Mouse (Mus musculus) ovary, postnatal 14 days (tissue): ENCODE data around the gene Ahnak.

ENCODE experiments used
- DNase-seq: peaks from one replicate; pipeline ENCODE4 v3.0.0; 2022; ENCODE audit warnings: low spot score

Ahnak gene

DNA sequence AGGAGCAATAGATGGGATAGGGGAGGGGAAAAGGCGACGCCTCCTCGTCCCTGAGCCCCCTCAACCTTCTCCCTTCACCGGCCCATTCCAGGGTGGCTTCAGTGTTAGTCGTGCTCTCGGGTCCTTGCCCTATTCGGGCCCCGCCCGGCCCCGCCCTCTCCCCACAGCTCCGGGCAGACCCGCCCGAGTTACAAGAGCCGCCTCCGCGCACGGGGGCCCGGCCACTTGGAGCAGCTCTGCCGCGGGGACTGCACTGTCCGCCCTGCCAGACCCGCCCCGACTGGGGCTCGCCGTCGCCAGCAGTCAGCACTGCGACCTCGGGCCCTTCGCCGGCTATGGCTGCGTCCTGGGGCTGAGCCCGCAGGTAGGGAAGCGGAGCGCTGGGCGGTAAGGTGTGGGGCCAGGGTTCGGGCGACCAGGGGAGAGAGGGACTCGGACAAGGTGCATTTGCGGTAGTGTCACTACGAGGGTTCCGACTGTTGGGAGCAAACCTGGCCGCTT lies at the start of gene Ahnak:
Ahnak (plus strand) TSS at position 219 of the 501 bp plus-strand sequence.
- peak; percentile 67 for DNase-seq

DNA sequence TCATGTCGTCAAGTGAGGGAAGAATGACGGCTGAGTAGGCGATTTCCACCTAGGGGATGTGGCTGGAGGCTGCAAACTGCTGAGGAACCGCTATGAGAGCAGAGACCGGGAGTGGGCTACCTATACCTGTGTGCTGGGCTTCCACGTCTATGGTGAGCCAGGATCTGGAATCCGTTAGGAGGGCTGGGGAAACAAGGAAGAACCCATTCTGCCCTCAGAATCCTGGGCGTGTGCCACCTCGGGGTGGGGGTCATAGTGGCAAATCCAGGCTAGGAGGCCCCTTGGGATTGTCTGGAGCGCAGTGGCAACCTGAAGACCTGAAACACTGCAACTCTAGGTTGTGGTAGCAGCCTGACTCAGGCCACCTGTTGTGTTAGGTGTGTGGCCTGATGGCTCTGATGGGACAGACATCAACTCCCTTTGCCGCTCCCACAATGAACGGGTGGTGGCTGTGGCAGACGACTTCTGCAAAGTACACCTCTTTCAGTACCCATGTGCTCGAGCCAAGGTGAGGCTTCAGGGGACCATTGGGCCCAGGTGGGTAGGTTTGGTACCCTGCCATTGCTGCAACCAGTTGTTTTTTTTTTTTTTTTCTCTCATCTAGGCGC lies 48.5 kb upstream of the Ahnak start:
- no peak for DNase-seq

DNA sequence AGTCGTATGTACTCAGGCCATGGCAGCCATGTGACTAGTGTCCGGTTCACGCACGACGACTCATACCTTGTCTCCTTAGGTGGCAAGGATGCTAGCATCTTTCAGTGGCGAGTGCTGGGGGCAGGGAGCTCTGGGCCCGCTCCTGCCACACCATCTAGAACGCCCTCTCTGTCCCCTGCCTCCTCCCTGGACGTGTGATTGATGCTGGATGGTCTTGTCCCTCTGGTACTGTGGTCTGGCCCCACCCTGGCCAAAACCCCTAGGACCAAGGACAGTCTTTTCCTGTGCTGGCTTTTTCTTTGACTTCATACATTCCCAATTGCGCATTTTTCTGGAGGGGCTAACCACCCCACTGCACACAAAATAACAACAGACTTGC lies 48.0 kb upstream of the Ahnak start:
- no peak for DNase-seq

DNA sequence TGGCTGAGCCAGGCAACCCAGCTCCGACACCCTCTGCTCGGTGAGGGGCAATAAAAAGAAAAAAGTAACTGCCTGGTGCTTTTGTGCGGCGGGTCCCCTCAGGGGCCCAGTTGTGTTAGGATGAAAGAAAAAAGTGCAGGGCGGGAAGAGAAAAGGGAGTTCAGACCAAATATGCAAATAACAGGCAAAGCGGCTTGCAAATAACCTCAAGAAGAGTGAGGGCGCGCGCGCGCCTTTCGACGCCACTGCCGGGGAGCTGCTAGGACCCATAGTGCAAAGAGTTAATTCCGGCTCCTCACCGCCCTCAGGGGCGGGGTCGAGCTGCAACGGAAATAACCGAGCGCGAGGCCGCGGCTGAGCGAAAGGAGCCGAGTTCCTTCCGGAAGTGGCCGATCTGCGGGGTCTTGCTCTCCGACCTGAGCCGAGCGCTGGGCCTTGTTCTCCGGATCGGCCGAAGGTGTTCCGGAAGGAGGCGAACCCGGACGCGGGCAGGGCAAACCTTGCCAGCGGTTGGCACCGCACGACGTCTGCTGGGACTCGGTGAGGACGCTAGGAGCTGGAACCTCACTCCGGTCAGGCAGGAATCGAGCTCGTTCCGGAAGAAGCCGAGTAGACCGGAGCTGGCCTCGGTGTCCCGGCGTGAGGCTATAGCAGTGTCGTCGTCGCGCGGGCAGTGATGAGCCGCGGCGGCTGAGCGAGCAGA lies 47.4 kb upstream of the Ahnak start, which contains the start of gene Mta2:
Mta2 (plus strand) TSS at position 361 of the 703 bp plus-strand sequence.
- DNase-seq = peak; percentile 92

DNA sequence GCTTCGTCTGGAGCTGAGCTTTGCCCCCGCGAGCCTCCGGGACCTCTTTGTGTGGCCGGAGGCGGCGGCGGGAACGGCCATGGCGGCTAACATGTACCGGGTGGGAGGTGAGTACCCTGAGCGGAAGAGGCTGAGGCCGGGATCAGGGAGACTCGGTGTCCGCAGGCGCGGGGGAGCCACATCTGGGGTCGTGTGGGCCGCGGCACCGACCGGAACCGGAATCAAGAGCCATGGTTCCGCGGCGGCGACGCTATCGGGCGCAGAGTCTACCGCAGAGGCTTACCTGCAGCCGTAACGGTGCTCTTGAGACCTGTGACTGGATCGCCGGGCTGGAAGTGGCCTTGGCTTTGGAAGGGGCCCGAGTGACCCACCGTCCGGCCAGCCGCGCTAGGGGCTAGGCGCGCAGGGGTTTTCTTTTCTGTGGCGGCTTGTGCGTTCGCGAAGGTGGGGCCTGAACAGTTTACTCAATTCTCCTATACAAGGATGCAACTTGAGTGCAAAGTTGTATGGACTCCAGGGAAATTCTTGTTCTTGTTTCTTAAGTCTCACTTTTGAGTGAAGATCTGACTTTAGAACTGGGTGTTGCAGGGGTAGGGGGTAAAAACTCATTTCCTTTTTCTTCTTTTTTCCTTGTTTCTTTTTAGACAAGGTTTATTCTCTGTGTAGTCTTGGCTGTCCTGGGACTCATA lies 46.7 kb upstream of the Ahnak start:
- DNase-seq = peak; percentile 56

DNA sequence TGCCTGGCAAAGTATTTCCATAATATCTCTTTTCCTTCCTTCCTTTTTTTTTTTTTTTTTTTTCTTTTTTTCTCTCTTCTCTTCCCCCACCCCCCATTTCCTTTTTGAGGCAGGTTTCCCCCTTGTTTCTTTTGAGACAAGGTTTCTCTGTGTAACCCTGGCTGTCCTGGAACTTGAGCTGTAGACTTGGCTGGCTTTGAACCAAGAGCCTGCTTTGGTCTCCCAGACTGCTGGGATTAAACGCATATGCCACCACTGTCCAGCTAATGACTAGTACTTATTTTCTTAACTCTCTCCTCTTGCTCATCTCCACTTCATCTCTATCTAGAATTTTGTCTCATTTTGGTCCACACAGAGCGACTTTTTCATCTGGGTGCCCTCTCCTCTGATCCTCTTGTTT lies 46.0 kb upstream of the Ahnak start:
- no peak for DNase-seq

DNA sequence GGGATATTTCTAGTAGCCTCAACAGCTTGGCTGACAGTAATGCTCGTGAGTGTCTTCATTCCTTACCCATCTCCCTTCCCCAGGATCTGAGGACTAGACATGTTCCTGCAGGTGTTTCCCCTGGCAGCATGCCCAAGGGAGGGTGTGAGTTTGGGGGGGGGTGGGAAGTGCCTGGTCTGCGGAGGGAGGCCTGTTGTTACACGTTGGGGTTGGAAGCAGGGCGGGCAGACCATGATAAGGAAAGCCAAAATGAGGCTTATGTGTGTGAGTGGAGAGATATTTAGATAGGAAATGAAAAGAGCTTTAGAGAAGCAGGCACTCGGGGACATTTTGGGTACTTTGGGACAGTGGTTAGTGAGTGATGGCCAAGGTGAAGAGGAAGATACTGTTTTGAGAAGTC lies 45.0 kb upstream of the Ahnak start:
- DNase-seq = no peak

DNA sequence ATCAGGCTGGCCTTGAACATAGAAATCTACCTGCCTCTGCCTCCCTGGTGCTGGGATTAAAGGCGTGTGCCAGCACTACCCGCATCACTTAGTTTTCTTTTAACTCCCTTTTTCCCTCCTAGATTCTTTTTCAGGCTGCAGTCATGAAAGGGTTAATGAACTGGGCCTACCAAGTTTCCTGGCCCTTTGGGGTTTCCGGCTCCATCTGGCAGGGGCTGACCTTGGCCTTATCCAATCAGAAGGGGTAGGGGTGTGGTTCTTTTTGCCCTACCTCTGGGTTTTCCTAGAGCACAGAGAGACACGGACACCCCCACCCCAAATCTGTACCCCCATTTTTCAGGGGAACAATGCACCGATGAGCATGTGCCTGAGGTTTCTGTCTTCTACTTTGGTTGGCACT lies 44.3 kb upstream of the Ahnak start:
- DNase-seq = peak; percentile 69

DNA sequence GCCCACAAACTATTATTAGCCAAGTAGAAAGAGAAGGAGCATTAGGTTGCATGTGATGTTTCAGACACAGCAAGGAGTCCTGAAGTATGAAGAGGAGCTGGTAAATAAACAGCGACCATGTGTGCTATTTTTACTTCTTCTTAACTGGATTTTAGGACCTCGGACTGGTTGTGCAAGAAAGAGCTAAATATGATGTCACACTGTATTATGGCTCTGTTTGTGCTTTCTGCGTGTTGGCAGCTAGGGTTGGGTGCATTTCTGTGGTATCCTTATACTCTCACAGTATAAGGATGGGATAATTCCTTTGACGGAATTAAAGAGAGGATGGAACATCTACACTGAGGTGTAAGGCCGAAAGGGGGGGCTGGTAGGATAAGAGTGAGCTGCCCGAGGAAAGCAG lies 43.8 kb upstream of the Ahnak start:
- no peak for DNase-seq

DNA sequence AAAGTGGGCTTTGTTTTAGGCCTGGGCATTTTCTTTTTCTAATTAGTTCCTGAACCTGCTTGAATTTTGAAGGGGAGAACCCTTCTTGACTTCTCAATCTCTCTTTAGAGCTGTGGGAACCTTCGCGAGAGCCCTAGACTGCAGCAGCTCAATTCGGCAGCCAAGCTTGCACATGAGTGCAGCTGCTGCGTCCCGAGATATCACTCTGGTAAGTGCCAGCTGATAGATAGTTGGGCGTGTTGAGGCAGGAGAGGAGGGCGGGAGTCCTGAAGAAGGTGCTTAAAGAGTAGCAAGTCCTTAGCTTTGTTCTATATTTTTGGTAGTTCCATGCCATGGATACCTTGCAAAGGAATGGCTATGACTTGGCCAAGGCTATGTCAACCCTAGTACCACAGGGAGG lies 42.2 kb upstream of the Ahnak start:
- DNase-seq = no peak

DNA sequence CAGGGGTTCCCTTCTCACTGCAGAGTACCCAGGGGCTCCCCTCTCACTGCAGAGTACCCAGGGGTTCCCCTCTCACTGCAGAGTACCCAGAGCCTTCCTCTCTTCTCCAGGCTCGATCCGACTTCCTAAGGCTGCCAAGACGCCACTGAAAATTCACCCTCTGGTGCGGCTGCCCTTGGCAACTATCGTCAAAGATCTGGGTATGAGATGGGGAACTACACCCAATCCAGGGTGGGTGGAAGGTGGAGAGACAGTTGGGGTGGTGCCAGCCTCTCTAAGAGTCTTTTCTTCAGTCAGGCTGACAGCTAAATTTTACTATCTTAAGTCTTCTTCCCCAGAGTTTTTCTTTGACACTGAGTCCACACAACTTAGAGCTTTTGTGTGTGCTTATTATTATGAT lies 38.9 kb upstream of the Ahnak start:
- DNase-seq = no peak

DNA sequence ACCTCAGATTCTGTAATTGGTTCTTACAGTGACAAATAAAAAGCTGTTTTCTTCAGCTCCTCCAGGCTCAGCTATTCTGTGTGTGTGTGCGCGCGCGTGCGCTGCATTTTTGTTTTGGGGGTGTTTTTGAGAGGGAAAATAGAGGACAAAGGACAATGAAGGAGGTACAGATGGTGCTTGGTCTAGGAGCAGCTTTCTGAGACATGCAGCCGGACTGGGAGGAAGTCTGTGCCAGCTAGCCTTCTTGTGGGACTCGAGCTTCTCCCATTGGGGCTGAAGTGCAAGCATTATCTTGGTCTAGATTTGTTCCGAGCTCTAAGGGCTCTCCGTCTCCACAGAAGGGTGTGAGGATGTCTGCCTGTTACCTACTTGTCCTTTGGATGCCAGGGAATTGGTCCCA lies 36.8 kb upstream of the Ahnak start:
- DNase-seq = no peak

DNA sequence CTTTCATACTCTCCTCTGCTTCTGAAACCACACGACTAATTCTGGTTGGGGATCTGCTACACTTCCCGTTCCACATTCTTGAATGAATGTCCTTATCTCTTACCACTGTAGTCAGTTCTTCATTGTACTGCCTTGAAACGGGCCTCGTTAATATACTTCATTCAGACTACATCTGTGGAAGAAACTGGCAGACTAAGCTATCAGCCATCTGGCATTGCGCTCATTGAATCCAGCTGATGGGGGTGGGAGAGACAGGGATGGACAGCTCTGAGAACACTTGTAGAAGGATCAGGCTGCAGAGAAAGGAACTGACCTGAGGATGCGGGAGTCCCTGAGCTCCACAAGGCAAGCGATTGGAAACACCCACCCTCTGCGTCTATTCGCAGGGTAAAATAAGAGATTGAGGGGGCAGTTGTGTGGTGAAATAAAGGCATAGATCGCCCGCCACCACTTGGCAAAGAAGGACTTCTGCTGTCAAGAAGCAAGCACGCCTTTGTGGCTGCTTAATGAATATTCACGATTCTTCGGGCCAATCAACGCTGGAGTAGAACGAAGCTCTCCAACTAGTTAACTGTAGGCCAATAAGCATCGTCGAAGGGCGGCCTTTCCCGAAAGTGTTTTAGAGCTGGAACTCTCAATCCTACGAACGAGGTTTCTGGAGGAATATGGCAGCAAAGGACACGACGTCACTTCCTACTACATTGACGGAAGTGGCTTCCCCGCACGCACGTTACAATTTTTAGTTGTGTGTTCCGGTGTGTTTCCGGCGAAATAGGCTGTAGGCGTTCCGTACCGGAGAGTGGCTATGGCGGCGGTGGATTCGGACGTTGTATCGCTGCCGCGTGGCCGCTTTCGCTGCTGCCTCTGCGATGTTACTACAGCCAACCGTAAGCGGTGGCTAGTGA lies 35.7 kb upstream of the Ahnak start, which contains the start of gene Tut1:
Tut1 (plus strand) TSS at position 713 of the 905 bp plus-strand sequence.
- peak; percentile 91 for DNase-seq

DNA sequence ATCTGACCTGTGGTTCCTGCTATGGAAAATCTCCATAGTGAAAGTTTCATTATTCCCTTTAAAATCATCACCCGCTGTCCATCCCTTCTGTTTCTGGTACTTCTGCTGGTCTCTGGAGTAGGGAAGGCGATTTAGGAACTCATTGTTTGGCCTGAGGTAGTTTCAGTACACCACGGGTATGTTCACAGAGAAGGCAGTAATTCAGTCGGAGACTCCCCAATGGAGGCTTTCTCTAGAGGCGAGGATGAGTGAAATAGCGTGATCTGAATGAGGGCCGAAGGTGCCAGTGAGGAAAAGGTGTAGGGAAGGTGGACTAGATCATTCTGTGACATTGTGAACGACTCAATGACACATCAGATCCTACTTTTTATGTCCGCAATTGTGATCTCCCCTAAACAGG lies 34.9 kb upstream of the Ahnak start:
- DNase-seq = no peak

DNA sequence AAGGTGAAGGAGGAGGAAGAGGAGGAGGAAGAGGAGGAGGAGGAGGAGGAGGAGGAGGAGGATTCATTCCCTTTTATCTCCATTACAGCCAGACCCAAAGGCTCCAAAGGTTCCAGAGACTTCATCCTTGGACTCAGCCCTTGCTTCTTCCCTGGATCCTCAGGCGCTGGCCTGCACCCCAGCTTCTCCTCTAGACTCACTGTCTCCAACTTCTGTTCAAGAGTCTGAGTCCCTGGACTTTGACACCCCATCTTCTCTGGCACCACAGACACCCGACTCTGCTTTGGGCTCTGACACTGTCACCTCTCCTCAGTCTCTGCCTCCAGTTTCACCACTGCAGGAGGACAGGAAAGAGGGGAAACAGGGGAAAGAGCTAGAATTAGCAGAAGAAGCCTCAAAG lies 26.8 kb upstream of the Ahnak start:
- no peak for DNase-seq

DNA sequence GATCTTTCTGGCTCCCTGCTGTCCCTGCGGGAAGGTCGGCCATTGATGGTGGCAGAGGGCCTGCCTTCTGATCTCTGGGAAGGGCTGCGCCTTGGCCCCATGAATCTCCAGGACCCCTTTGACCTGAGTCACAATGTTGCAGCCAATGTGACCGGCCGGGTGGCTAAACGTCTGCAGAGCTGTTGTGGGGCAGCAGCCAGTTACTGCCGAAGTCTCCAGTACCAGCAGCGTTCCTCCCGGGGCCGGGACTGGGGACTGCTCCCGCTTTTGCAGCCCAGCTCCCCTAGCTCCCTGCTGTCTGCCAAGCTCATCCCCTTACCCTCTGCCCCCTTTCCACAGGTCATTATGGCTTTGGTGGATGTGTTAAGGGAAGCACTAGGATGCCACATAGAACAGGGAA lies 24.0 kb upstream of the Ahnak start:
- no peak for DNase-seq

DNA sequence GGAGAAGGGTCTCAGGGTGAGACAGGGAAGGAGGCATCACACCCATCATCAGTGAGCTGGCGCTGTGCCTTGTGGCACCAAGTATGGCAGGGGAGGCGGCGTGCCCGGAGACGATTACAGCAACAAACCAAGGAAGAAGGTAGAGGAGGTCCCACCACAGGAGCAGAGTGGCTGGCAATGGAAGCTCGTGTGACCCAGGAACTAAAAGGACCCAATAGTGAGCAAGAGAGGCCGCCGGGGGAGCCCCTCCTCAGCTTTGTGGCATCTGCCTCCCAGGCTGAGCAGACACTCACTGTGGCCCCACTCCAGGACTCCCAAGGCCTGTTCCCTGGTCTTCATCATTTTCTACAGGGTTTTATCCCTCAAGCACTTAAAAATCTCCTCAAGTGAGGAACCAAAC lies 23.3 kb upstream of the Ahnak start:
- DNase-seq = no peak

DNA sequence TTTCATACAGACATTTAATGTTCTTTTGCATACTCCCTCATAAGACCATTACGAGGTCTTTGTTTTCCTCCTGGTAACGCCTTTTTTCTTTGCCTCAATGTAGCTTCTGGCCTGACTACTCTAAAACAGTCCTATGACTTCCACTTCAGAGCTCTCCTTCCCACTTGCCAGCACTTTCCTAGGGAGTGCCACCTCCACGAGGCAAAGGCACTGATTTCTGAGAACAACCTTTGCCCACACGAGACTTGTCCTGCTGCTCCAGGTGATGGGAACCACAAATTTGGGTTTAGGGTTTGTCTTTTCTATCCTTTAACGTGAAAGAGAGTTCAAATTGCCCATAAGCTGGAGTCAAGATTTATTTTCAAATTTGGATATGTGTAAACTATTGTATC lies 22.9 kb upstream of the Ahnak start:
- no peak for DNase-seq

DNA sequence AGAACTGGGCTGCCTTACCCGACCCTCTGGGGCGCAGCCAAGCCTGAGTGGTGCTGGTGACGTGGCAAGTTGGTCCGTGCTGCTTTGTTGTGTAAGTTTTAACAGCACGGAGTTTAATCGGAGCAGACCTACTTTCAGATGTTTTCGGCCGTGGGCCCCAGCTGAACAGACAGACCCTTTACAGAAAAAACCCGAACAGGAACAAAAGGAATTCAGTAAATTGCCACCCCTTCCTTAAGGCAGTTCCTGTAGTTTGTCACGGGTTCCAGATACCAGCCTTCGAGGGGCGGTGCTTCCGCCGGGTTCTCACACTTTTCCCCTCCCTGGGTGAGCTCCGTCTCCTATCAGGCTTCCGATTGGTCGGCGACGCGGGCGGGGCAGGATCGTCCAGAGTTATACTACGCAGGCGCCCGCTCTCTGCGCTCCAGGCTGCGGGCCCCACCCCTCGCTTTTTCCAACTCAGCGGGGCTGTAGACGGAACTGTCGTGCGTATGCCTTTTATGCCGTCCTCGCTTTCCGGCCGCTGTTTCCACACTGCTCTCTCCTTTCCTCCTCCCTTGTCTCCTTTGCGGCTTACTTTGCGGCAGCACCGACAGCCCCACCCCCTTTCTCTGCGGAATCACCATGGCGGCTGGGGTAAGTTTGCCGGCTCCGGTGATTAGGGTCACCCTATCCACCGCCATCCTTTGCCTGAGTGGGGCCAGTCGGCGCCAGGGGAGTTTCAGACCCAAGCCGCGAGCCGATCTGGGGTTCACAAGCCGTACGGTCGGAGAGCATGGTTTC lies 22.3 kb upstream of the Ahnak start, which contains the start of gene Eef1g:
Eef1g (plus strand) TSS at position 452 of the 783 bp plus-strand sequence.
- peak; percentile 92 for DNase-seq

DNA sequence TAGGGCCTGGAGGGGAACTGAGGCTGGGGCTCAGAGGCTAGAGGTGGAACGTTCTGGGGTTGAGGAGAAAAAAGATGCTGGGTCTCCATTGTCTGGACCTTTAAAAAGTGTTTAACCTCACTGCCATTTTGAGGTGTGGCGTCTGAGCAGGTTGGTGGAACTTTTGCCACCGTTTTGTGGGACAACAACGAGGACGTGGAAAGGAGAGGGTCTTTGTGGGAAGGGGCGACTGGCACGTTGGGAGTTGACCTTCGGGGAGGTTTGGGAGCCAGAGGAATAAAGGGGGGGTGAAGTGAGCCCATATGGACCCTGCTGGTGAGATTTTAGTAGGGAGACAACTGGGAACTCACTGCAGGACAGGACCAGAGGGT lies 21.7 kb upstream of the Ahnak start:
- DNase-seq = no peak

DNA sequence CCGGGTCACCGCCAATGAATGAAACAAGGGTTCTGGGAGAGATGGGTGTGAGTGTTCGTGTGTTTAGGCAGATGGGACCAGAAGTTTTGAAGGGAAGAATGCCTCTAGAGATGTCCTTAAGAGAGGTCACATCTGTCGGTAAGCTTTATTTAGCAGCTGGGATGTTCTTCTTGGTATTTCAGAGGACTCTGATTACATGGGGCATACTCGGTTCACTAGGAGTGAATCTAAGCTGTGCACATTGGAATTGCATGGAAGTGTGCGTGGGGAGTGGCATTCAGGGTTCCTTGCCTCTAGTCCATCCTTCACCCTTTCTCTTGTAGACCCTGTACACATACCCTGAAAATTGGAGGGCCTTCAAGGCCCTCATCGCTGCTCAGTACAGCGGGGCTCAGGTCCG lies 21.2 kb upstream of the Ahnak start:
- no peak for DNase-seq
